Mouse (Mus musculus): ENCODE data around the gene Ildr2. TPM values are rescaled to one million over a fixed set of nuclear protein-coding genes. Genes with fewer than 3 reads are reported as not detected.

Gene Ildr2
- polyA plus RNA-seq, 1 experiment = not detected

DNA sequence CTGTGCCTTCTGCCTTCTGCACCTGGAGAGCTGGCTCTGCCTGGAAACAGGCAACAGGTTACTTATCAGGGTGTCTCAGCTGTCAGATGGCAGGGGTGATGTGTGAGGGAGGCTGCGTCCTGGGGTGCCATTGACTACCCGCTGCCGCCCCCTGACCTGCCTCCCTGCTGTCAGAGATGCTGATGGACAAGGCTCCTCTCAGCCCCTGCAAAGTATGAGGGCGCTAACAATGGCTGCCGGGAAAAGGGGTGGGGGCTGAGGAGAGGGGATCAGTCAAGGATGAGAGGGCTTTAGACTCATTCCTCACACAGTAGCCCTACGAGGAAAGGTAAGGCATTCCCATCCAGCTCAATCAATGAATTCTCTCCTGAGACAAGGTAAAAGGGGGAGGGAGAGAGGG is 2.4 kb downstream of the Ildr2 start:
- Histone ChIP-seq H3K36me3 (ENCODE audit: control insufficient read depth) (no peaks in the 10 kb centered on the region), H3K4me3 (replicated peaks) (no peak overlapping the region), H3K9me3 (ENCODE audit: control insufficient read depth, low read length) (no peaks in the 10 kb centered on the region), H3K27me3 (ENCODE audit: control insufficient read depth) (peaks cover 47% of the 10 kb centered on the region), H3K4me1 (ENCODE audit: control insufficient read depth) (no peaks in the 10 kb centered on the region)
- no peak for TF ChIP-seq TAL1 (IDR thresholded peaks at IDR 0.05; ENCODE audit: low read length)
- TF ChIP-seq GATA1 (IDR thresholded peaks at IDR 0.05; ENCODE audit: low read length) = no peak

DNA sequence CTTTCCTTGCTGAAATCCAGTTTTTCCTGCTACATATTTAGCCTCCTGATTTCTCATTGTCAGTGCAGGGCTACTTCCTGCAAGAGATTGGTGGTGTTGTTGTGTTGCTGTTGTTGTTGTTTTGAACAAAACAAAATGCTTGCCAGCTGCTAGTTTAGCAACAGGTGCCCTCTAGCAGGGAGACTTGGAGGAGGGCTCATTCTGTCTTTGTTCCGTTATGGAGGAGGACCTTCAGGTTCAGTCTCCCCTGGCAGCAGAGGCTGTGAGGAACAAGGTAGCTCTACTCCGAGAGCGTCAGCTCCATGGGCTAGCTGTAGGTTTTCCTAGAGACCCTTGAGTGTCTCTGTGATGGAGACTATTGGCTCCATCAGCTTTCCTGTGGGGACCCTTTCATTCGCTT is 3.0 kb downstream of the Ildr2 start:
- H3K36me3 ChIP-seq (ENCODE audit: control insufficient read depth) = no peaks in the 10 kb centered on the region
- TF ChIP-seq TAL1 (IDR thresholded peaks at IDR 0.05; ENCODE audit: low read length) (no peak), GATA1 (IDR thresholded peaks at IDR 0.05; ENCODE audit: low read length) (no peak)
- no peak overlapping the region for H3K4me3 ChIP-seq (replicated peaks)
- H3K27me3 ChIP-seq (ENCODE audit: control insufficient read depth) = peaks cover 47% of the 10 kb centered on the region
- no peaks in the 10 kb centered on the region for H3K4me1 ChIP-seq (ENCODE audit: control insufficient read depth)
- no peaks in the 10 kb centered on the region for H3K9me3 ChIP-seq (ENCODE audit: control insufficient read depth, low read length)

GRCm38 (mm10) chr1:166259526-166259925 is 5.6 kb downstream of the Ildr2 start:
- Histone ChIP-seq H3K27me3 (ENCODE audit: control insufficient read depth) (peaks cover 27% of the 10 kb centered on the region), H3K9me3 (ENCODE audit: control insufficient read depth, low read length) (no peaks in the 10 kb centered on the region)
- TF ChIP-seq GATA1 (IDR thresholded peaks at IDR 0.05; ENCODE audit: low read length) (no peak), TAL1 (IDR thresholded peaks at IDR 0.05; ENCODE audit: low read length) (no peak)

DNA sequence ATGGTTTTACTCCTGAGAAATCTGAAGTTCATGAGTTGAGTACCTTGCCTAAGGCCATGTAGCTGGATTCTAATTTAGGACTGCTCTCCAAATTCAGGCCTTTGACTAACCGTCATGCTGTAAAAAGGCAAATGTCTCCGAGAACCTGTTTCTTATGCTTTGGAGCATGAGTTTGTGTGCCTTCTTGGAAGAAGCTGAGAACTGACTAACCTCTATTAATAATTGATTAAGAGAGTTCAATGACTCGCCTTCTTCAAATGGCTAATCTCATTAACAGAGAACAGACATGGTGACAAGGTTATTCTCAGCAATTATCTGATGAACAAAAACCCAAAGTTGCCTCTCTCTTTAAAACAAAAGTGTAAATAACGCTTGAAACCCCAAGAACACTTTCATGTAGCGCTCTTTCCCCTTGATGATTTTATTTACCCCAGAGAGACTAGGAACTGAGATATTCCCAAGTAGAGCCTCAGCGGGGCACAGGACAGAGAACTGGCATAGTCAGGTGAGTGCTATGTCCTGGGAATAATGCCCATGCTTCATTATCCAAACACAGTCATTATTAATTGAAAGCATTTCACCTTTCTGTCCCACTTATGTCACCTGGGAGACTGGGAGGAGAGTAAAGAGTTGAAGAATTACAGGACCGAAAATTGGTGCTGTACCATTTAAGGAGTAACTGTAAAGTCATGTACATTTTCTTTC is 12.2 kb downstream of the Ildr2 start:
- no peaks in the 10 kb centered on the region for H3K4me1 ChIP-seq (ENCODE audit: control insufficient read depth)
- no peaks in the 10 kb centered on the region for H3K36me3 ChIP-seq (ENCODE audit: control insufficient read depth)
- 0 out of 2 replicates have a peak, but pooled peaks cover 3% of the 10 kb centered on the region for H3K9me3 ChIP-seq (ENCODE audit: control insufficient read depth, low read length)
- H3K4me3 ChIP-seq (replicated peaks) = no peak overlapping the region
- TF ChIP-seq TAL1 (IDR thresholded peaks at IDR 0.05; ENCODE audit: low read length) (no peak), GATA1 (IDR thresholded peaks at IDR 0.05; ENCODE audit: low read length) (no peak)
- H3K27me3 ChIP-seq (ENCODE audit: control insufficient read depth) = no peaks in the 10 kb centered on the region

More at GRCm38 (mm10) chr1:166259526-166259925, 5.6 kb downstream of the Ildr2 start:
- no peaks in the 10 kb centered on the region for H3K36me3 ChIP-seq (ENCODE audit: control insufficient read depth)
- H3K4me3 ChIP-seq (replicated peaks) = no peak overlapping the region
- no peaks in the 10 kb centered on the region for H3K4me1 ChIP-seq (ENCODE audit: control insufficient read depth)

DNA sequence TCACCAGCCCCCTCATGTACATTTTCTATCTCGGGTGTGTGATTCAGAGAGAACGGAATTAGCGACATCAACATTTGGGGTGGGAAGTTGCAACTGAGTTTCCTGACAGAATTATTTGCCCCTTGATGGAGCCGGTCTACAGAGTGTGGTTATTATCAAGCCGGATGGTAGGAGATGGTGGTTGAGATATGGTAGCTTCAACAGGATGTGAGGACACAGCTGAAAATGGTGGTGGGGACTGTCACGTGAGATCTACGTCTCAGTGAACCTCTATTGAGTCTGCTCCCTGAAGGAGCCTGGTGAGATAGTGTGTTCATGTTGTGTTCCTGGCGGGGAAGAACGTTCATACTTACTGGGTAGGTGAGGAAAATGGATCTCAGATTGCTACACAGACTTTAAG is 13.0 kb downstream of the Ildr2 start:
- Histone ChIP-seq H3K4me1 (ENCODE audit: control insufficient read depth) (no peaks in the 10 kb centered on the region), H3K27me3 (ENCODE audit: control insufficient read depth) (no peaks in the 10 kb centered on the region), H3K9me3 (ENCODE audit: control insufficient read depth, low read length) (0 out of 2 replicates have a peak, but pooled peaks cover 3% of the 10 kb centered on the region), H3K4me3 (replicated peaks) (no peak overlapping the region), H3K36me3 (ENCODE audit: control insufficient read depth) (no peaks in the 10 kb centered on the region)
- TF ChIP-seq TAL1 (IDR thresholded peaks at IDR 0.05; ENCODE audit: low read length) (no peak), GATA1 (IDR thresholded peaks at IDR 0.05; ENCODE audit: low read length) (no peak)

DNA sequence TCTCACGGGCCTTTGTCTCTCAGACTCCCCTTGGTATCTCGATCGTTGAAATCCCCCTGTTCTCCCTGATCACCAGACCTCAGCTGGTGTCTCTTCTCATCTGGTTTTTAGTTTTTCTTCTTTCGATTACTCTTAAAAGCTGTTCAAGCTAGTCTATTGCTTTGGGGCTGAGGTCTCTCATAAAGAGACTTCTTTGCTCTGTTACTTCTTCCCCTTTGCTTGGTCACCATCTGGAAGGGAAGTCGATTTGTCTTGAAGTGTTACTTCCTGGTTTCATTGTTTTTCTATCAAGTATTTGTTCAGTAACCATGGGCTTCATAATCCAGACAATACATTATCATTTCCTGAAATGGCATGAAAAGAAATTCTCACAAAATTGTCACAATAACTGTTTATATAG is 14.3 kb downstream of the Ildr2 start:
- Histone ChIP-seq H3K36me3 (ENCODE audit: control insufficient read depth) (no peaks in the 10 kb centered on the region), H3K9me3 (ENCODE audit: control insufficient read depth, low read length) (0 out of 2 replicates have a peak, but pooled peaks cover 3% of the 10 kb centered on the region), H3K4me3 (replicated peaks) (no peak overlapping the region), H3K4me1 (ENCODE audit: control insufficient read depth) (no peaks in the 10 kb centered on the region), H3K27me3 (ENCODE audit: control insufficient read depth) (no peaks in the 10 kb centered on the region)
- TF ChIP-seq GATA1 (IDR thresholded peaks at IDR 0.05; ENCODE audit: low read length) = no peak
- no peak for TF ChIP-seq TAL1 (IDR thresholded peaks at IDR 0.05; ENCODE audit: low read length)

DNA sequence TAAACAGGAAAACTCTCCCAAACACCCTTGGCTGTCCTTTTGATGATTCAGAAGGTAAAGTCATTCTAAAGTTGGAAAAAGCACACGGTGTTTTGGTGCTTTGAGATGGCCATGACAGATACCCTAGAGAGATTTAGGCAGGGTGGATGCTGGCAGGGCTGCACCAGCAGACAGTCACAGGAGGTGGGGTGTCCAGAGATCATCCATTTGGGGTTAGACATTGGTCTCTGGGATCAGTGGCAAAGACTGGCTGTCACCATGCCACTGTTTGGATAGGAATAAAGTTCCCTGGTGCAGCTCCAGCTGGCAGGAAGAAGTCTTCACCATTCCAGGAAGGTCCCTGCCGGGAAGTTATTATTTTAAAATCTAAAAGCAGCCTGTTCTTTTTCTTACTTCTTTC is 24.8 kb downstream of the Ildr2 start:
- peaks cover 9% of the 10 kb centered on the region for H3K27me3 ChIP-seq (ENCODE audit: control insufficient read depth)
- no peaks in the 10 kb centered on the region for H3K9me3 ChIP-seq (ENCODE audit: control insufficient read depth, low read length)
- H3K4me1 ChIP-seq (ENCODE audit: control insufficient read depth) = no peaks in the 10 kb centered on the region
- H3K36me3 ChIP-seq (ENCODE audit: control insufficient read depth) = no peaks in the 10 kb centered on the region
- no peak overlapping the region for H3K4me3 ChIP-seq (replicated peaks)
- TF ChIP-seq TAL1 (IDR thresholded peaks at IDR 0.05; ENCODE audit: low read length) (no peak), GATA1 (IDR thresholded peaks at IDR 0.05; ENCODE audit: low read length) (no peak)

DNA sequence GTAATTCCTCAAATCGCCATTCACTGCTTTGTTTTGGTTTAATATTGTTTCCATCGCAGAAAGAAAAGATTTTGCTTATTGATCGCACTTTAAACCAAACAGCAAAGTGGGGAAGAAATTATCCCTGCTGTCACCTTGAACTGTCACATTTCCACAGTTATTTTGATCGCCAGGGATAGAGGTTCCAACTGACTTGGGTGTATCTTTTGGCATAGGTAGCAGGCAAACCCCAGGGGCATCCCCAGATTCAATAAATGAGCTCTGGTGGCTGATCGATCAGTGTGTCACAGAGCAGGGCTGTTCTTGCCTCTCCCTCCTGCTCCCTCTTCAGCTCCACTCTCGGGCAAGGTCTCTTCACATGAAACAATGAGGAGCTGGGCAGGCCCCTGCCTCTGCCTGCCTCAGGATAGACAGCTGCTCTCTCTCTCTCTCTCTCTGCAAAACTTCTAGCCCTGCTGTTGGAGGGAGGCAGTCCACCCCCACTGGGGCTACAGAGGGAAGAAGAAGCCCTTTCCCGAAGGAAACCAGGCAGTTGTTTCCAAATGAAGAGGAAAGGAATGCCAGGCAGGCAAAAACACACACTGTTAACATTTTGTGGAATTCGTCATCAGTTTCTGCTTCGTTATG is 25.8 kb downstream of the Ildr2 start:
- H3K9me3 ChIP-seq (ENCODE audit: control insufficient read depth, low read length) = no peaks in the 10 kb centered on the region
- no peak for TF ChIP-seq GATA1 (IDR thresholded peaks at IDR 0.05; ENCODE audit: low read length)
- TF ChIP-seq TAL1 (IDR thresholded peaks at IDR 0.05; ENCODE audit: low read length) = no peak
- no peak overlapping the region for H3K4me3 ChIP-seq (replicated peaks)
- H3K36me3 ChIP-seq (ENCODE audit: control insufficient read depth) = no peaks in the 10 kb centered on the region
- peaks cover 9% of the 10 kb centered on the region for H3K27me3 ChIP-seq (ENCODE audit: control insufficient read depth)
- H3K4me1 ChIP-seq (ENCODE audit: control insufficient read depth) = no peaks in the 10 kb centered on the region

DNA sequence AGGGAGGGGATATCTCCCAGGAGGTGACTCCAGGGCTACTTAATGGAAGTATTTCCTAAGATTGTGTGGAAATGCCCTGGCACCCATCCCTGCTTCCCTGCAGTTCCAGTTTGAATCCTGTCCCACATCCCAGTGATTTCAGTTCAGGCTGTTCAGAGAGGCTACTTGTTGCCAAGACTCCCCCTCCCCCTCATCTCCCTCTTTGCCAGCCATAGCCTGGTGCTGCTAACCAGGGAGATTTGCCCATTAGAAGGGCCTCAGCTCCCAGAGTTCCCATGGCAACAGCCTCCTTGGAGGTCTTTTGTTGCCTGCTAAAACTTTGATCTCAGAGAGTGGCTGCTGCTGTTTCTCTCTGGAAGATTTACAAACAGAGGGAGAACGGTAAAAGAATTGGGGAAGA is 26.6 kb downstream of the Ildr2 start:
- TF ChIP-seq GATA1 (IDR thresholded peaks at IDR 0.05; ENCODE audit: low read length) (no peak), TAL1 (IDR thresholded peaks at IDR 0.05; ENCODE audit: low read length) (no peak)

More for the DNA sequence above, 26.6 kb downstream of the Ildr2 start:
- H3K36me3 ChIP-seq (ENCODE audit: control insufficient read depth) = no peaks in the 10 kb centered on the region
- H3K27me3 ChIP-seq (ENCODE audit: control insufficient read depth) = peaks cover 9% of the 10 kb centered on the region
- H3K4me3 ChIP-seq (replicated peaks) = no peak overlapping the region
- no peaks in the 10 kb centered on the region for H3K9me3 ChIP-seq (ENCODE audit: control insufficient read depth, low read length)
- H3K4me1 ChIP-seq (ENCODE audit: control insufficient read depth) = no peaks in the 10 kb centered on the region
